In genomic region chr7:18841174-18841567, GRCm38 (mm10) we compare ENCODE assay signal across 9 mouse cellular contexts. TPM values are rescaled to one million over a fixed set of nuclear protein-coding genes. Genes with fewer than 3 reads are reported as not detected.
DNase-seq lines count a peak whose midpoint lies in the region; ATAC-seq lines count a peak whose summit lies in the region.
"Had no signal": no experiment of that assay in that cellular context is flagged by ENCODE, and none has a peak within 500 bp of the region (broad histone marks: within the 10 kb centered on the region; RNA-seq: fewer than 3 reads in every experiment).

No protein-coding gene starts in this region.

- whole genome bisulfite sequencing in lung, embryonic 16.5 days = 54% methylated on average over 1 of the region's 1 CpGs
- WGBS in limb, embryonic 15.5 days = 86% methylated on average over 1 of the region's 1 CpGs
- WGBS in stomach, embryonic 14.5 days = 72% methylated on average over 1 of the region's 1 CpGs

- no peaks in the 10 kb centered on the region for H3K36me3 ChIP-seq in lung, embryonic 16.5 days (ENCODE audit: control insufficient read depth, insufficient read depth, low read length)
- H3K36me3 ChIP-seq in limb, embryonic 15.5 days = no peaks in the 10 kb centered on the region
- H3K36me3 ChIP-seq in stomach, embryonic 14.5 days (ENCODE audit: control insufficient read depth, insufficient read depth, low read length) = no peaks in the 10 kb centered on the region

- H3K4me3 ChIP-seq in lung, embryonic 16.5 days (ENCODE audit: low read length) = peak overlapping the region; percentile 41
- H3K4me3 ChIP-seq in limb, embryonic 15.5 days = peak overlapping the region; percentile 19; the same call in 1 of the 2 replicates
- 0 out of 2 replicates have a peak overlapping the region, but pooled peaks have one; percentile 4 for H3K4me3 ChIP-seq in stomach, embryonic 14.5 days (ENCODE audit: low read depth, low read length)

- no peak for ATAC-seq in lung, embryonic 16.5 days (ENCODE audit: low read depth)
- ATAC-seq in limb, embryonic 15.5 days (ENCODE audit: insufficient number of reproducible peaks, low FRiP score, low TSS enrichment, low read depth) = no peak
- peak; percentile 20; the same call in 1 of the 2 replicates for ATAC-seq in stomach, embryonic 14.5 days (ENCODE audit: insufficient number of reproducible peaks, insufficient read depth, low FRiP score, low read depth)

- no peaks in the 10 kb centered on the region for H3K9me3 ChIP-seq in lung, embryonic 16.5 days (ENCODE audit: control insufficient read depth, low read length)
- no peaks in the 10 kb centered on the region for H3K9me3 ChIP-seq in limb, embryonic 15.5 days
- H3K9me3 ChIP-seq in stomach, embryonic 14.5 days (ENCODE audit: control insufficient read depth, low read depth, low read length) = no peaks in the 10 kb centered on the region

- H3K9ac ChIP-seq in lung, embryonic 16.5 days (ENCODE audit: low read length) = peak overlapping the region; percentile 65
- H3K9ac ChIP-seq in limb, embryonic 15.5 days = no peak overlapping the region
- H3K9ac ChIP-seq in stomach, embryonic 14.5 days (replicated peaks; ENCODE audit: low read depth, low read length) = no peak overlapping the region

- 0 out of 2 replicates have a peak, but pooled peaks cover 4% of the 10 kb centered on the region for H3K4me1 ChIP-seq in lung, embryonic 16.5 days (replicated peaks; ENCODE audit: control insufficient read depth, insufficient read depth, low read length)
- H3K4me1 ChIP-seq in limb, embryonic 15.5 days = peaks cover 5% of the 10 kb centered on the region; the same call in 1 of the 2 replicates
- no peaks in the 10 kb centered on the region for H3K4me1 ChIP-seq in stomach, embryonic 14.5 days (ENCODE audit: control insufficient read depth, insufficient read depth, low read length)

- peak overlapping the region; percentile 57 for H3K4me2 ChIP-seq in lung, embryonic 16.5 days (ENCODE audit: low read depth, low read length)
- peak overlapping the region; percentile 31 for H3K4me2 ChIP-seq in limb, embryonic 15.5 days
- H3K4me2 ChIP-seq in stomach, embryonic 14.5 days (replicated peaks; ENCODE audit: low read depth, low read length) = peak overlapping the region; percentile 58

- no peaks in the 10 kb centered on the region for H3K27me3 ChIP-seq in lung, embryonic 16.5 days (ENCODE audit: control insufficient read depth, insufficient read depth, low read depth, low read length)
- H3K27me3 ChIP-seq in limb, embryonic 15.5 days = no peaks in the 10 kb centered on the region
- H3K27me3 ChIP-seq in stomach, embryonic 14.5 days (ENCODE audit: control insufficient read depth, insufficient read depth, low read length) = no peaks in the 10 kb centered on the region

- DNase-seq in cerebellum, adult 11 months = peak; percentile 1
- no peak for DNase-seq in cerebellum, adult 8-10 months
- DNase-seq in lung, adult 18-20 months = no peak
- DNase-seq in thymus, postnatal 10 days (ENCODE audit: low spot score in 2 of 2) = no peak
- no peak for DNase-seq in layer of hippocampus, postnatal 14 days (ENCODE audit: low spot score in 2 of 2)

- H3K27ac ChIP-seq in lung, embryonic 16.5 days (ENCODE audit: low read length) = peak overlapping the region; percentile 90
- peak overlapping the region; percentile 51; the same call in 1 of the 2 replicates for H3K27ac ChIP-seq in limb, embryonic 15.5 days
- peak overlapping the region; percentile 73; the same call in 1 of the 2 replicates for H3K27ac ChIP-seq in stomach, embryonic 14.5 days (ENCODE audit: low read length)

RNA-seq across cellular contexts. Expression of gene Mill2, which starts 1.4 kb away (rescaled TPM):
- 2.3 and 3.0 TPM in 2 replicates for polyA plus RNA-seq in lung, embryonic 16.5 days (2015; fragmentation: Nextera tagmentation; extraction: Ambion mirVana)
- 0.42 and 0.76 TPM in 2 replicates for polyA plus RNA-seq in limb, embryonic 15.5 days (2015; fragmentation: Nextera tagmentation; extraction: Ambion mirVana)
- polyA plus RNA-seq in stomach, embryonic 14.5 days (2014; fragmentation: Nextera tagmentation; extraction: Ambion mirVana) = 1.0 and 1.1 TPM in 2 replicates
- 1 to 10 TPM; 1.7 to 2.0 TPM for total RNA-seq in layer of hippocampus, postnatal 14 days (2021)

RNA-seq across cellular contexts. Expression of gene Psg17, which starts 19.8 kb away (rescaled TPM):
- 0.06 TPM in 1 of 2 replicates, not detected in the other for polyA plus RNA-seq in lung, embryonic 16.5 days (2015; fragmentation: Nextera tagmentation; extraction: Ambion mirVana)
- not detected in 2 replicates for polyA plus RNA-seq in limb, embryonic 15.5 days (2015; fragmentation: Nextera tagmentation; extraction: Ambion mirVana)
- polyA plus RNA-seq in stomach, embryonic 14.5 days (2014; fragmentation: Nextera tagmentation; extraction: Ambion mirVana) = 0.23 and 0.27 TPM in 2 replicates
- not detected for total RNA-seq in layer of hippocampus, postnatal 14 days (2021)
- total RNA-seq: left cerebral cortex, postnatal 36 days had no signal

RNA-seq across cellular contexts. Expression of gene Pglyrp1, which starts 30.0 kb away (rescaled TPM):
- 12.5 and 18.1 TPM in 2 replicates for polyA plus RNA-seq in lung, embryonic 16.5 days (2015; fragmentation: Nextera tagmentation; extraction: Ambion mirVana)
- 2.4 and 3.2 TPM in 2 replicates for polyA plus RNA-seq in limb, embryonic 15.5 days (2015; fragmentation: Nextera tagmentation; extraction: Ambion mirVana)
- polyA plus RNA-seq in stomach, embryonic 14.5 days (2014; fragmentation: Nextera tagmentation; extraction: Ambion mirVana) = 23.9 and 32.8 TPM in 2 replicates
- 10 to 100 TPM; 28.4 to 35.0 TPM for total RNA-seq in layer of hippocampus, postnatal 14 days (2021)

RNA-seq across cellular contexts. Expression of gene Psg19, which starts 42.9 kb away (rescaled TPM):
- not detected in 2 replicates for polyA plus RNA-seq in lung, embryonic 16.5 days (2015; fragmentation: Nextera tagmentation; extraction: Ambion mirVana)
- not detected in 2 replicates for polyA plus RNA-seq in limb, embryonic 15.5 days (2015; fragmentation: Nextera tagmentation; extraction: Ambion mirVana)
- polyA plus RNA-seq in stomach, embryonic 14.5 days (2014; fragmentation: Nextera tagmentation; extraction: Ambion mirVana) = not detected in 2 replicates
- not detected for total RNA-seq in layer of hippocampus, postnatal 14 days (2021)
- total RNA-seq: left cerebral cortex, postnatal 36 days had no signal
